In genomic region chr1:93970380-93970779, GRCm38 (mm10) we compare ENCODE assay signal across 31 mouse cellular contexts. TPM values are rescaled to one million over a fixed set of nuclear protein-coding genes. Genes with fewer than 3 reads are reported as not detected.
"Had no signal": no experiment of that assay in that cellular context is flagged by ENCODE, and none has a peak within 500 bp of the region (broad histone marks: within the 10 kb centered on the region; RNA-seq: fewer than 3 reads in every experiment).

No protein-coding gene starts in this region.

RNA-seq across cellular contexts. Expression of gene Gal3st2c, which starts 19.9 kb away (rescaled TPM):
- polyA plus RNA-seq: limb, embryonic 10.5 days; limb, embryonic 11.5 days; limb, embryonic 12.5 days; limb, embryonic 13.5 days; limb, embryonic 15.5 days; liver, adult 2 months; liver, embryonic 11.5 days; liver, embryonic 12.5 days; liver, embryonic 13.5 days; liver, embryonic 14.5 days; liver, embryonic 15.5 days; liver, embryonic 16.5 days; liver, postnatal 0 days; lung, adult 2 months; lung, embryonic 14.5 days; lung, embryonic 15.5 days; lung, embryonic 16.5 days; lung, postnatal 0 days; macrophage; midbrain, embryonic 10.5 days; midbrain, embryonic 11.5 days; midbrain, embryonic 12.5 days; midbrain, embryonic 13.5 days; midbrain, embryonic 14.5 days; midbrain, embryonic 15.5 days; midbrain, embryonic 16.5 days; midbrain, postnatal 0 days; myocyte; neural tube, embryonic 11.5 days; neural tube, embryonic 12.5 days; neural tube, embryonic 13.5 days had no signal

RNA-seq across cellular contexts. Expression of gene Neu4, which starts 49.9 kb away (rescaled TPM):
- polyA plus RNA-seq: limb, embryonic 10.5 days; limb, embryonic 11.5 days; limb, embryonic 12.5 days; limb, embryonic 13.5 days; limb, embryonic 15.5 days; liver, adult 2 months; liver, embryonic 11.5 days; liver, embryonic 12.5 days; liver, embryonic 13.5 days; liver, embryonic 14.5 days; liver, embryonic 15.5 days; liver, embryonic 16.5 days; liver, postnatal 0 days; lung, adult 2 months; lung, embryonic 14.5 days; lung, embryonic 15.5 days; lung, embryonic 16.5 days; lung, postnatal 0 days; macrophage; midbrain, embryonic 10.5 days; midbrain, embryonic 11.5 days; midbrain, embryonic 12.5 days; midbrain, embryonic 13.5 days; midbrain, embryonic 14.5 days; midbrain, embryonic 15.5 days; midbrain, embryonic 16.5 days; myocyte; neural tube, embryonic 11.5 days; neural tube, embryonic 12.5 days; neural tube, embryonic 13.5 days had no signal

RNA-seq across cellular contexts. Expression of gene Gal3st2b, which starts 52.3 kb away (rescaled TPM):
- polyA plus RNA-seq: limb, embryonic 10.5 days; limb, embryonic 11.5 days; limb, embryonic 12.5 days; liver, adult 2 months; liver, embryonic 11.5 days; liver, embryonic 12.5 days; liver, embryonic 13.5 days; liver, embryonic 14.5 days; liver, embryonic 15.5 days; liver, embryonic 16.5 days; liver, postnatal 0 days; lung, adult 2 months; lung, embryonic 14.5 days; lung, embryonic 16.5 days; lung, postnatal 0 days; macrophage; midbrain, embryonic 10.5 days; midbrain, embryonic 11.5 days; midbrain, embryonic 12.5 days; midbrain, embryonic 13.5 days; midbrain, embryonic 14.5 days; midbrain, embryonic 15.5 days; midbrain, embryonic 16.5 days; myocyte; neural tube, embryonic 11.5 days; neural tube, embryonic 12.5 days; neural tube, embryonic 13.5 days had no signal
